Mouse (Mus musculus): ENCODE measurements around the gene Tmem63a. TPM values are rescaled to one million over a fixed set of nuclear protein-coding genes. Genes with fewer than 3 reads are reported as not detected.

Gene Tmem63a
- polyA plus RNA-seq, 1 experiment from 2014 or later: 10.0 TPM

- ATAC-seq (replicated peaks; ENCODE audit: insufficient number of reproducible peaks, insufficient read depth, low FRiP score, low read depth): no peak
- H3K4me1 ChIP-seq (replicated peaks): peaks cover 17% of the 10 kb centered on the region
- H3K4me3 ChIP-seq: no peak overlapping the region
- peaks cover 24% of the 10 kb centered on the region for H3K36me3 ChIP-seq
- no peak overlapping the region for H3K4me2 ChIP-seq
- WGBS: 90% methylated on average over 24 of the region's 24 CpGs
- no peaks in the 10 kb centered on the region for H3K9me3 ChIP-seq (replicated peaks)
- H3K27me3 ChIP-seq: no peaks in the 10 kb centered on the region
- no peak overlapping the region for H3K27ac ChIP-seq
- no peak overlapping the region for H3K9ac ChIP-seq
Observed at GRCm38 (mm10) chr1:180906461-180907147, 35.5 kb upstream of the Tmem63a start.

- Histone ChIP-seq H3K9me3 (replicated peaks) (no peaks in the 10 kb centered on the region), H3K4me3 (no peak overlapping the region), H3K36me3 (peaks cover 22% of the 10 kb centered on the region), H3K9ac (no peak overlapping the region), H3K27me3 (no peaks in the 10 kb centered on the region), H3K27ac (no peak overlapping the region), H3K4me2 (peak overlapping the region; percentile 46), H3K4me1 (replicated peaks) (peaks cover 15% of the 10 kb centered on the region)
- WGBS: 34% methylated on average over 8 of the region's 8 CpGs
- ATAC-seq (replicated peaks; ENCODE audit: insufficient number of reproducible peaks, insufficient read depth, low FRiP score, low read depth): no peak; the same call in 1 of the 2 replicates
Observed at GRCm38 (mm10) chr1:180911138-180911537, 31.0 kb upstream of the Tmem63a start.

- no peaks in the 10 kb centered on the region for H3K27me3 ChIP-seq
- peak overlapping the region; percentile 2; the same call in 1 of the 2 replicates for H3K4me3 ChIP-seq
- H3K4me2 ChIP-seq: peak overlapping the region; percentile 46
- H3K4me1 ChIP-seq (replicated peaks): peaks cover 15% of the 10 kb centered on the region
- H3K36me3 ChIP-seq: peaks cover 17% of the 10 kb centered on the region
- no peak for ATAC-seq (replicated peaks; ENCODE audit: insufficient number of reproducible peaks, insufficient read depth, low FRiP score, low read depth)
- H3K9me3 ChIP-seq (replicated peaks): no peaks in the 10 kb centered on the region
- H3K9ac ChIP-seq: no peak overlapping the region
- H3K27ac ChIP-seq: no peak overlapping the region
- 43% methylated on average over 20 of the region's 20 CpGs for WGBS
Observed at GRCm38 (mm10) chr1:180911653-180912287, 30.4 kb upstream of the Tmem63a start.

GRCm38 (mm10) chr1:180912792-180913191 lies 29.4 kb upstream of the Tmem63a start:
- no peak for ATAC-seq (replicated peaks; ENCODE audit: insufficient number of reproducible peaks, insufficient read depth, low FRiP score, low read depth)
- 77% methylated on average over 5 of the region's 5 CpGs for WGBS

GRCm38 (mm10) chr1:180913797-180914196 lies 28.3 kb upstream of the Tmem63a start:
- H3K4me3 ChIP-seq: no peak overlapping the region

More at GRCm38 (mm10) chr1:180912792-180913191, 29.4 kb upstream of the Tmem63a start:
- no peaks in the 10 kb centered on the region for H3K27me3 ChIP-seq
- H3K4me2 ChIP-seq: no peak overlapping the region
- H3K27ac ChIP-seq: no peak overlapping the region
- H3K9ac ChIP-seq: no peak overlapping the region
- H3K4me1 ChIP-seq (replicated peaks): peaks cover 15% of the 10 kb centered on the region
- H3K36me3 ChIP-seq: peaks cover 7% of the 10 kb centered on the region
- H3K9me3 ChIP-seq (replicated peaks): no peaks in the 10 kb centered on the region
- H3K4me3 ChIP-seq: no peak overlapping the region

GRCm38 (mm10) chr1:180916425-180916824 lies 25.7 kb upstream of the Tmem63a start:
- no peak overlapping the region for H3K4me3 ChIP-seq
- H3K27ac ChIP-seq: no peak overlapping the region
- no peaks in the 10 kb centered on the region for H3K9me3 ChIP-seq (replicated peaks)
- H3K36me3 ChIP-seq: no peaks in the 10 kb centered on the region
- H3K4me2 ChIP-seq: no peak overlapping the region
- no peaks in the 10 kb centered on the region for H3K27me3 ChIP-seq
- no peak overlapping the region for H3K9ac ChIP-seq
- H3K4me1 ChIP-seq (replicated peaks): peaks cover 15% of the 10 kb centered on the region
- no peak for ATAC-seq (replicated peaks; ENCODE audit: insufficient number of reproducible peaks, insufficient read depth, low FRiP score, low read depth)
- 77% methylated on average over 11 of the region's 11 CpGs for WGBS

More at GRCm38 (mm10) chr1:180913797-180914196, 28.3 kb upstream of the Tmem63a start:
- no peaks in the 10 kb centered on the region for H3K9me3 ChIP-seq (replicated peaks)
- 0 out of 2 replicates have a peak, but pooled peaks have one; percentile 56 for ATAC-seq (replicated peaks; ENCODE audit: insufficient number of reproducible peaks, insufficient read depth, low FRiP score, low read depth)
- H3K27me3 ChIP-seq: no peaks in the 10 kb centered on the region
- H3K36me3 ChIP-seq: no peaks in the 10 kb centered on the region
- WGBS: 30% methylated on average over 4 of the region's 4 CpGs
- H3K4me1 ChIP-seq (replicated peaks): peaks cover 15% of the 10 kb centered on the region
- H3K9ac ChIP-seq: no peak overlapping the region
- no peak overlapping the region for H3K4me2 ChIP-seq
- peak overlapping the region; percentile 30; the same call in 1 of the 2 replicates for H3K27ac ChIP-seq

GRCm38 (mm10) chr1:180917053-180917452 lies 25.1 kb upstream of the Tmem63a start:
- no peak overlapping the region for H3K4me3 ChIP-seq
- H3K27me3 ChIP-seq: no peaks in the 10 kb centered on the region
- H3K9me3 ChIP-seq (replicated peaks): no peaks in the 10 kb centered on the region
- no peak overlapping the region for H3K4me2 ChIP-seq
- H3K27ac ChIP-seq: no peak overlapping the region
- WGBS: 58% methylated on average over 1 of the region's 1 CpGs
- H3K9ac ChIP-seq: no peak overlapping the region
- H3K36me3 ChIP-seq: no peaks in the 10 kb centered on the region
- no peak for ATAC-seq (replicated peaks; ENCODE audit: insufficient number of reproducible peaks, insufficient read depth, low FRiP score, low read depth)
- peaks cover 13% of the 10 kb centered on the region for H3K4me1 ChIP-seq (replicated peaks)

- H3K9ac ChIP-seq: no peak overlapping the region
- H3K4me2 ChIP-seq: no peak overlapping the region
- H3K36me3 ChIP-seq: no peaks in the 10 kb centered on the region
- no peaks in the 10 kb centered on the region for H3K9me3 ChIP-seq (replicated peaks)
- no peaks in the 10 kb centered on the region for H3K4me1 ChIP-seq (replicated peaks)
- H3K4me3 ChIP-seq: no peak overlapping the region
- H3K27me3 ChIP-seq: no peaks in the 10 kb centered on the region
- WGBS: 32% methylated on average over 8 of the region's 8 CpGs
- no peak overlapping the region for H3K27ac ChIP-seq
- ATAC-seq (replicated peaks; ENCODE audit: insufficient number of reproducible peaks, insufficient read depth, low FRiP score, low read depth): no peak
Observed at GRCm38 (mm10) chr1:180919686-180920085, 22.5 kb upstream of the Tmem63a start.

GRCm38 (mm10) chr1:180922273-180923048 lies 19.7 kb upstream of the Tmem63a start:
- Histone ChIP-seq H3K36me3 (no peaks in the 10 kb centered on the region), H3K4me2 (no peak overlapping the region), H3K4me1 (replicated peaks) (no peaks in the 10 kb centered on the region), H3K4me3 (no peak overlapping the region), H3K27me3 (no peaks in the 10 kb centered on the region), H3K27ac (no peak overlapping the region), H3K9me3 (replicated peaks) (no peaks in the 10 kb centered on the region), H3K9ac (no peak overlapping the region)
- ATAC-seq (replicated peaks; ENCODE audit: insufficient number of reproducible peaks, insufficient read depth, low FRiP score, low read depth): no peak
- 58% methylated on average over 6 of the region's 6 CpGs for WGBS

GRCm38 (mm10) chr1:180924737-180925136 lies 17.4 kb upstream of the Tmem63a start:
- 42% methylated on average over 2 of the region's 2 CpGs for WGBS

GRCm38 (mm10) chr1:180926286-180926685 lies 15.9 kb upstream of the Tmem63a start:
- Histone ChIP-seq H3K36me3 (no peaks in the 10 kb centered on the region), H3K4me1 (replicated peaks) (no peaks in the 10 kb centered on the region), H3K4me3 (no peak overlapping the region), H3K4me2 (no peak overlapping the region), H3K27ac (no peak overlapping the region), H3K27me3 (no peaks in the 10 kb centered on the region), H3K9ac (no peak overlapping the region), H3K9me3 (replicated peaks) (no peaks in the 10 kb centered on the region)
- no peak for ATAC-seq (replicated peaks; ENCODE audit: insufficient number of reproducible peaks, insufficient read depth, low FRiP score, low read depth)
- WGBS: 68% methylated on average over 4 of the region's 4 CpGs

More at GRCm38 (mm10) chr1:180924737-180925136, 17.4 kb upstream of the Tmem63a start:
- no peaks in the 10 kb centered on the region for H3K27me3 ChIP-seq
- no peak overlapping the region for H3K9ac ChIP-seq
- H3K9me3 ChIP-seq (replicated peaks): no peaks in the 10 kb centered on the region
- ATAC-seq (replicated peaks; ENCODE audit: insufficient number of reproducible peaks, insufficient read depth, low FRiP score, low read depth): no peak
- no peaks in the 10 kb centered on the region for H3K36me3 ChIP-seq
- no peak overlapping the region for H3K27ac ChIP-seq
- H3K4me3 ChIP-seq: no peak overlapping the region
- no peaks in the 10 kb centered on the region for H3K4me1 ChIP-seq (replicated peaks)
- H3K4me2 ChIP-seq: no peak overlapping the region
